Mouse (Mus musculus) MEL (cell line): ENCODE results near the gene Ccdc57.

Experiments used
- BHLHE40 ChIP-seq: IDR thresholded peaks from 2 replicates; pipeline ENCODE4 v1.6.1; 2012; ENCODE audit warnings: low read depth, mild to moderate bottlenecking, inconsistent platforms, low read length, improper control_type of control experiment, borderline replicate concordance
- EP300 ChIP-seq, 2 experiments: IDR thresholded peaks; 2 replicates each; pipeline ENCODE4 v1.6.1; 2011; ENCODE audit warnings: improper control_type of control experiment in 2 of 2, low read length in 2 of 2, low read depth in 1 of 2, mild to moderate bottlenecking in 1 of 2
- JUND ChIP-seq: IDR thresholded peaks from 2 replicates; pipeline ENCODE4 v1.6.1; 2011; ENCODE audit warnings: low read depth, mild to moderate bottlenecking, improper control_type of control experiment, low read length
- MAFK ChIP-seq: IDR thresholded peaks from 2 replicates; pipeline ENCODE4 v1.6.1; 2011; ENCODE audit warnings: low read depth, mild to moderate bottlenecking, low read length, improper control_type of control experiment, borderline replicate concordance
- POLR2A ChIP-seq, 2 experiments: IDR thresholded peaks; 2 replicates each; pipeline ENCODE4 v1.6.1; 2011 to 2012; ENCODE audit warnings: low read length in 2 of 2, mild to moderate bottlenecking in 2 of 2, control low read depth in 1 of 2, improper control_type of control experiment in 1 of 2, low read depth in 1 of 2, moderate library complexity in 1 of 2; ENCODE audit not compliant: control insufficient read depth in 1 of 2, insufficient read depth in 1 of 2, poor library complexity in 1 of 2

GRCm38 (mm10) chr11:120932564-120933398 lies at the start of gene Ccdc57:
- TF ChIP-seq JUND (0 out of 2 replicates have a peak, but pooled peaks have one; percentile 6), BHLHE40 (no peak), EP300 (IDR thresholded peaks at IDR 0.05; ENCODE audit: low read depth in 1 of 2, low read length in 2 of 2) (0 out of 4 replicates have a peak, but pooled peaks of 1 of the 2 experiments have one; percentile 32), POLR2A (IDR thresholded peaks at IDR 0.05; ENCODE audit: control insufficient read depth in 1 of 2, insufficient read depth in 1 of 2, low read depth in 1 of 2, low read length in 2 of 2, poor library complexity in 1 of 2) (peak; percentile 67 to 81), MAFK (no peak)
